Mouse (Mus musculus): ENCODE measurements around the gene Klhl21. TPM values are rescaled to one million over a fixed set of nuclear protein-coding genes. Genes with fewer than 3 reads are reported as not detected.

Gene Klhl21
- polyA plus RNA-seq, 1 experiment from 2014 or later, result 13.7 TPM

DNA sequence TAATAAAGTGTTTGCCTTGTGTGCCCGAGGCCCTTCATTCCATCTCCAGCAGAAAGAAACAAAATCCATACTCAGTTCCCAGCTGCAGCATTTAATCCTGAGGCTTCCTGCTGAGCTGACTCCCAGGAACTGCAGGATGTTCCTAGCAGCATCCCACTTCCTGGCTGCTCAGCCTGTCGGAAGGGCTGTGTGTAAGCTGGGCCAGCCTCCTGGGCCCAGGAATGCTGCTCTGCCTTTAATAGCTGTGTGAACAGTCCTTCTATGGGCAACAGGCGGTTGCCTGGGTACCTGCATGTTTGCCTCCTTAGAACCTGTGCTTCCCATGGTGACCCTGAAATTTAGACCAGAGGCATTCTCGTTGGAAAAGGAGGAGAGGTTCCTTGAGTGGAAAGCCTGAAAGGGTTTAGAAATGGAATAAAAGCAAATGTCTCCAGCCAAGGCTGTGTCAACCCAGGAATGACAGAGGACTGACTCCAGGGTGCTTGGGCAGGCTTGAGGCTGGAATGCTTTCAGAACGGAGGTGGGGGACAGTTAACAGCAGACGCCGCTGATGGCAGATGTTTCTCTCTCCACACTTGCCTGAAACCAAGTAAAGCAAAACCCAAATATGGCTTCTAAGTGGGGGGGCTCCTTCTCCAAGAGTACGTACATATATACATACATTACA, 989 bp upstream of the Klhl21 start:
- no peaks in the 10 kb centered on the region for H3K27me3 ChIP-seq (replicated peaks; ENCODE audit: insufficient read depth, low read length)
- DNase-seq (ENCODE audit: low spot score) (peak; percentile 83), ATAC-seq (peak; percentile 20)
- peaks cover 18% of the 10 kb centered on the region for H3K4me1 ChIP-seq (ENCODE audit: insufficient read depth, low read depth, low read length)
- H3K9ac ChIP-seq (replicated peaks; ENCODE audit: low read depth), result peak overlapping the region; percentile 73; the same call in 1 of the 2 replicates
- peak overlapping the region; percentile 74 for H3K4me3 ChIP-seq (ENCODE audit: low read depth, low read length)
- peaks cover 2% of the 10 kb centered on the region; the same call in 1 of the 2 replicates for H3K36me3 ChIP-seq (ENCODE audit: insufficient read depth, low read length)
- WGBS, result 8% methylated on average over 8 of the region's 8 CpGs
- no peaks in the 10 kb centered on the region for H3K9me3 ChIP-seq (ENCODE audit: low read length)
- TF ChIP-seq CTCF (IDR thresholded peaks at IDR 0.05) (no peak), EP300 (IDR thresholded peaks at IDR 0.05) (no peak)
- H3K27ac ChIP-seq (ENCODE audit: low read length), result peak overlapping the region; percentile 97
- H3K4me2 ChIP-seq (replicated peaks; ENCODE audit: low read depth, low read length), result peak overlapping the region; percentile 100

DNA sequence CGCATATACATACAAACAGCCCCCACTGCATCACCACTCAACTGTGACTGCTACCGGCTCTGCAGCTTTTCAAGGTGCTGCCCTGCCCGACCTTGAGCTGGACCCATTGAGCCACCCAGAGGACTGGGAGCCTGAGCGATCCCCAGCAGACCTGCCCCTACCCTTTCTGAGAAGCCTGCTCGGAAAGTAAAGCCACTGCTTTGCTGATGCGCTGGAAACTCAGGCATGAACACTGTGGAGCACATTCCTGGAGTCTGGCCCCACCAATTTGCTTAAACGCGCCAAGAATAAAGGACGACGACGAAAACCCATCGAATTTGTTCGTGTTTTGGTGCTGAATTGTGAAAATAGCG, 479 bp upstream of the Klhl21 start:
- Histone ChIP-seq H3K9me3 (ENCODE audit: low read length) (no peaks in the 10 kb centered on the region), H3K4me2 (replicated peaks; ENCODE audit: low read depth, low read length) (peak overlapping the region; percentile 100), H3K4me3 (ENCODE audit: low read depth, low read length) (peak overlapping the region; percentile 74), H3K27ac (ENCODE audit: low read length) (peak overlapping the region; percentile 97), H3K9ac (replicated peaks; ENCODE audit: low read depth) (peak overlapping the region; percentile 73), H3K27me3 (replicated peaks; ENCODE audit: insufficient read depth, low read length) (no peaks in the 10 kb centered on the region), H3K4me1 (ENCODE audit: insufficient read depth, low read depth, low read length) (peaks cover 18% of the 10 kb centered on the region), H3K36me3 (ENCODE audit: insufficient read depth, low read length) (peaks cover 7% of the 10 kb centered on the region; the same call in 1 of the 2 replicates)
- under 1% methylated on average over 14 of the region's 14 CpGs for WGBS
- TF ChIP-seq CTCF (IDR thresholded peaks at IDR 0.05), result no peak
- TF ChIP-seq EP300 (IDR thresholded peaks at IDR 0.05), result no peak
- ATAC-seq, result peak; percentile 16; the same call in 1 of the 2 replicates
- DNase-seq (ENCODE audit: low spot score), result peak; percentile 58

DNA sequence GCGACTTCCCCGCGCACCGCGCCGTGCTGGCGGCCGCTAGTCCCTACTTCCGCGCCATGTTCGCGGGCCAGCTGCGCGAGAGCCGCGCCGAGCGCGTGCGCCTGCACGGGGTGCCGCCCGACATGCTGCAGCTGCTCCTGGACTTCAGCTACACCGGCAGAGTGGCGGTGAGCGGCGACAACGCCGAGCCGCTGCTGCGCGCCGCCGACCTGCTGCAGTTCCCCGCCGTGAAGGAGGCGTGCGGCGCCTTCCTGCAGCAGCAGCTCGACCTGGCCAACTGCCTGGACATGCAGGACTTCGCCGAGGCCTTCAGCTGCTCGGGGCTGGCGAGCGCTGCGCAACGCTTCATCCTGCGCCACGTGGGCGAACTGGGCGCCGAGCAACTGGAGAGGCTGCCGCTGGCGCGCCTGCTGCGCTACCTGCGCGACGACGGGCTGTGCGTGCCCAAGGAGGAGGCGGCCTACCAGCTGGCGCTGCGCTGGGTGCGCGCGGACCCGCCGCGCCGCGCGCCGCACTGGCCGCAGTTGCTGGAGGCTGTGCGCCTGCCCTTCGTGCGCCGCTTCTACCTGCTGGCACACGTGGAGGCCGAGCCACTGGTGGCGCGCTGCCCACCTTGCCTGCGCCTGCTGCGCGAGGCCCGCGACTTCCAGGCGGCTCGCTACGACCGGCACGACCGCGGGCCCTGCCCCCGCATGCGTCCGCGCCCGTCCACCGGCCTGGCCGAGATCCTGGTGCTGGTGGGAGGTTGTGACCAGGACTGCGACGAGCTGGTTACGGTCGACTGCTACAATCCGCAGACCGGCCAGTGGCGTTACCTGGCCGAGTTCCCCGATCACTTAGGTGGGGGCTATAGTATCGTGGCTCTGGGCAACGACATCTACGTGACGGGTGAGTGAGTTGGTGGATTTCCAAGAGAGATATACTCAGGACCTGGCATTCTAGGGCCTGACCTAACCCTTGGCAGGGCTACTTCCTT, 761 bp downstream of the Klhl21 start:
- WGBS, result 2% methylated on average over 106 of the region's 115 CpGs
- DNase-seq (ENCODE audit: low spot score), result peak; percentile 73
- Histone ChIP-seq H3K27me3 (replicated peaks; ENCODE audit: insufficient read depth, low read length) (no peaks in the 10 kb centered on the region), H3K27ac (ENCODE audit: low read length) (peak overlapping the region; percentile 97), H3K4me1 (ENCODE audit: insufficient read depth, low read depth, low read length) (peaks cover 18% of the 10 kb centered on the region), H3K9me3 (ENCODE audit: low read length) (no peaks in the 10 kb centered on the region), H3K9ac (replicated peaks; ENCODE audit: low read depth) (peak overlapping the region; percentile 73), H3K4me3 (ENCODE audit: low read depth, low read length) (peak overlapping the region; percentile 74), H3K4me2 (replicated peaks; ENCODE audit: low read depth, low read length) (peak overlapping the region; percentile 100), H3K36me3 (ENCODE audit: insufficient read depth, low read length) (peaks cover 7% of the 10 kb centered on the region)
- peak; percentile 66 for ATAC-seq
- TF ChIP-seq CTCF (IDR thresholded peaks at IDR 0.05) (no peak), EP300 (IDR thresholded peaks at IDR 0.05) (no peak)

DNA sequence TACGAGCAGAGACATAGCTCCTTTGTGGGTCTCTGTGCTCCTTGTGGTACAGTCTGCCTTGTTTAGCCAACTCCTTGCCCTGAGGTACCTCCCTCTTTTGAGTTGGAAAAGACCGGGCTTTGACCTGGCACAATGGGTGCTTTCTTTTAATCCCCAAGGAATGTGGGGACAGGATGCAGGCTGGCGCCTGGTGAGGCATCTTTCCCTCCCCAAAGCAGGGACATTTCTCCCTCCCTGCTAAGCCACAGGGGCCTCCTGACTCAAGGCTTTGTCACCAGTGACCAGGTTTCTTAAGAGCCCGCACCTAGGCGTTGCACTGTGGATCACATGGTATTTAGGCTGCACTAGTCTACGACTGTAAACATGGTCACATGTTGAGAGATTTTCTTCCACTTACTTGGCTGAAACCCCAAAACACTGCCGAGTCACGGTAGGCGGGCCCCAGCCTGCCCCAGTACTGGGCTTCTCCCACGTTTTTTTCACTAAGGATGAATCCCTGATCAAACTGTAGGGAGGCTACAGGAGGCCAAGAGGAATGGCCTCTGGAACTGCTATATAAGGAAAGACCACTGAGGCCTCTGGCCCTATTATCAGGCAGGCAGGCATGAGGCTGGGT, 1.6 kb downstream of the Klhl21 start:
- H3K4me1 ChIP-seq (ENCODE audit: insufficient read depth, low read depth, low read length), result peaks cover 18% of the 10 kb centered on the region
- peak overlapping the region; percentile 97 for H3K27ac ChIP-seq (ENCODE audit: low read length)
- ATAC-seq, result peak; percentile 33
- H3K4me3 ChIP-seq (ENCODE audit: low read depth, low read length), result peak overlapping the region; percentile 74
- peak overlapping the region; percentile 73 for H3K9ac ChIP-seq (replicated peaks; ENCODE audit: low read depth)
- peaks cover 8% of the 10 kb centered on the region for H3K36me3 ChIP-seq (ENCODE audit: insufficient read depth, low read length)
- WGBS, result 2% methylated on average over 10 of the region's 10 CpGs
- H3K4me2 ChIP-seq (replicated peaks; ENCODE audit: low read depth, low read length), result peak overlapping the region; percentile 100
- DNase-seq (ENCODE audit: low spot score), result peak; percentile 91
- no peaks in the 10 kb centered on the region for H3K27me3 ChIP-seq (replicated peaks; ENCODE audit: insufficient read depth, low read length)
- TF ChIP-seq EP300 (IDR thresholded peaks at IDR 0.05), result 0 out of 2 replicates have a peak, but pooled peaks have one; percentile 15
- no peak for TF ChIP-seq CTCF (IDR thresholded peaks at IDR 0.05)
- no peaks in the 10 kb centered on the region for H3K9me3 ChIP-seq (ENCODE audit: low read length)

DNA sequence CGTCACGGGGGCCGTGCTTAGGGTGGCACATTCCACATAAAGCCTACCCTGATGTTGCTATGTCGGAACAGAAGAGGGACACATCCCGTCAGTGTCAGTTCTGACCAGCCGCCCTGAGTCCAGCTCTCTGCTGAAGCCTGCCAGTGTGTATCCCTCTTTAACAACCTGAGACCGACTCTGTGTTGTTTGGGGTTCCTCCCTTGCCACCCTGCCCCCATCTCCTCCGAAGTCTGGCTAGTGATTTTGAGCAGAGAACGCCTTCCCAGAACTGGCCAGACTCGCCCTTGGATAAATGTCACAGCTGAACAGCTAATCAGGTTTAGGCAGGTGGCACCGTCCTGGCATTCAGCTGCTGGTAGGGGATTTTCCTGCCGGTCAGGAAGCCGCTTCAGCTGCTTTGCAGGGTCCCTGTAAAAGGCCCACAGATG, 2.1 kb downstream of the Klhl21 start:
- ATAC-seq (no peak), DNase-seq (ENCODE audit: low spot score) (no peak)
- H3K4me3 ChIP-seq (ENCODE audit: low read depth, low read length), result peak overlapping the region; percentile 74
- no peak for TF ChIP-seq CTCF (IDR thresholded peaks at IDR 0.05)
- TF ChIP-seq EP300 (IDR thresholded peaks at IDR 0.05), result 0 out of 2 replicates have a peak, but pooled peaks have one; percentile 8
- H3K27me3 ChIP-seq (replicated peaks; ENCODE audit: insufficient read depth, low read length), result no peaks in the 10 kb centered on the region
- peak overlapping the region; percentile 97 for H3K27ac ChIP-seq (ENCODE audit: low read length)
- peak overlapping the region; percentile 73 for H3K9ac ChIP-seq (replicated peaks; ENCODE audit: low read depth)
- H3K9me3 ChIP-seq (ENCODE audit: low read length), result no peaks in the 10 kb centered on the region
- peaks cover 13% of the 10 kb centered on the region for H3K36me3 ChIP-seq (ENCODE audit: insufficient read depth, low read length)
- 18% methylated on average over 13 of the region's 13 CpGs for WGBS
- peak overlapping the region; percentile 100 for H3K4me2 ChIP-seq (replicated peaks; ENCODE audit: low read depth, low read length)
- peaks cover 18% of the 10 kb centered on the region for H3K4me1 ChIP-seq (ENCODE audit: insufficient read depth, low read depth, low read length)

Measured in lung, postnatal 0 days (tissue).